Mouse (Mus musculus) T-cell, adult 2 months (primary cell): ENCODE results near the gene Plekhg5.

Experiments used
- DNase-seq: peaks from one replicate; pipeline ENCODE4 v3.0.0; 2022; ENCODE audit warnings: low spot score

The Plekhg5 gene

GRCm38 (mm10) chr4:152125161-152126025, 53.1 kb downstream of the Plekhg5 start:
- DNase-seq = no peak

- no peak for DNase-seq
Measured at GRCm38 (mm10) chr4:152126026-152126920, 54.0 kb downstream of the Plekhg5 start.

- DNase-seq = no peak
Measured at GRCm38 (mm10) chr4:152127884-152128283, 55.6 kb downstream of the Plekhg5 start.

- no peak for DNase-seq
Measured at GRCm38 (mm10) chr4:152128784-152129183, 56.5 kb downstream of the Plekhg5 start.

GRCm38 (mm10) chr4:152129395-152129930, 57.2 kb downstream of the Plekhg5 start:
- no peak for DNase-seq

- peak; percentile 50 for DNase-seq
Measured at GRCm38 (mm10) chr4:152130771-152131653, 58.7 kb downstream of the Plekhg5 start.

GRCm38 (mm10) chr4:152131809-152132771, 59.8 kb downstream of the Plekhg5 start:
- no peak for DNase-seq

GRCm38 (mm10) chr4:152132772-152133169, 60.5 kb downstream of the Plekhg5 start:
- DNase-seq = no peak

GRCm38 (mm10) chr4:152133213-152133612, 60.9 kb downstream of the Plekhg5 start:
- no peak for DNase-seq

GRCm38 (mm10) chr4:152134507-152134906, 62.2 kb downstream of the Plekhg5 start:
- DNase-seq = peak; percentile 58

- no peak for DNase-seq
Measured at GRCm38 (mm10) chr4:152135363-152135762, 63.1 kb downstream of the Plekhg5 start.

GRCm38 (mm10) chr4:152136112-152136875, 64.0 kb downstream of the Plekhg5 start:
- peak; percentile 28 for DNase-seq

GRCm38 (mm10) chr4:152136876-152137250, 64.6 kb downstream of the Plekhg5 start:
- no peak for DNase-seq

- peak; percentile 82 for DNase-seq
Measured at GRCm38 (mm10) chr4:152138497-152139260, 66.4 kb downstream of the Plekhg5 start.

- DNase-seq = peak; percentile 44
Measured at GRCm38 (mm10) chr4:152140441-152140840, 68.1 kb downstream of the Plekhg5 start.

GRCm38 (mm10) chr4:152141521-152142135, 69.3 kb downstream of the Plekhg5 start:
- no peak for DNase-seq

GRCm38 (mm10) chr4:152143632-152144031, 71.3 kb downstream of the Plekhg5 start:
- no peak for DNase-seq

- DNase-seq = no peak
Measured at GRCm38 (mm10) chr4:152145473-152145872, 73.2 kb downstream of the Plekhg5 start.
